Mouse (Mus musculus) liver, embryonic 14.5 days (tissue): ENCODE measurements around the gene Ipo4.

Experiments
- CTCF ChIP-seq: IDR thresholded peaks from 2 replicates; pipeline ENCODE4 v1.5.1; 2016; ENCODE audit warnings: antibody characterized with exemption, low read depth, control low read depth
- EP300 ChIP-seq: IDR thresholded peaks from 2 replicates; pipeline ENCODE4 v1.6.1; 2016; ENCODE audit warnings: antibody characterized with exemption, low read depth

GRCm38 (mm10) chr14:55616844-55617243, 18.9 kb downstream of the Ipo4 start:
- no peak for TF ChIP-seq EP300
- no peak for TF ChIP-seq CTCF
